Mouse (Mus musculus): Measurements from ENCODE around the gene Nipbl.
"Not testable (repeated sequence)": the region's sequence is repeated elsewhere in the genome, so short reads cannot be mapped to it uniquely, and the experiment has no call there.

The Nipbl gene

DNA sequence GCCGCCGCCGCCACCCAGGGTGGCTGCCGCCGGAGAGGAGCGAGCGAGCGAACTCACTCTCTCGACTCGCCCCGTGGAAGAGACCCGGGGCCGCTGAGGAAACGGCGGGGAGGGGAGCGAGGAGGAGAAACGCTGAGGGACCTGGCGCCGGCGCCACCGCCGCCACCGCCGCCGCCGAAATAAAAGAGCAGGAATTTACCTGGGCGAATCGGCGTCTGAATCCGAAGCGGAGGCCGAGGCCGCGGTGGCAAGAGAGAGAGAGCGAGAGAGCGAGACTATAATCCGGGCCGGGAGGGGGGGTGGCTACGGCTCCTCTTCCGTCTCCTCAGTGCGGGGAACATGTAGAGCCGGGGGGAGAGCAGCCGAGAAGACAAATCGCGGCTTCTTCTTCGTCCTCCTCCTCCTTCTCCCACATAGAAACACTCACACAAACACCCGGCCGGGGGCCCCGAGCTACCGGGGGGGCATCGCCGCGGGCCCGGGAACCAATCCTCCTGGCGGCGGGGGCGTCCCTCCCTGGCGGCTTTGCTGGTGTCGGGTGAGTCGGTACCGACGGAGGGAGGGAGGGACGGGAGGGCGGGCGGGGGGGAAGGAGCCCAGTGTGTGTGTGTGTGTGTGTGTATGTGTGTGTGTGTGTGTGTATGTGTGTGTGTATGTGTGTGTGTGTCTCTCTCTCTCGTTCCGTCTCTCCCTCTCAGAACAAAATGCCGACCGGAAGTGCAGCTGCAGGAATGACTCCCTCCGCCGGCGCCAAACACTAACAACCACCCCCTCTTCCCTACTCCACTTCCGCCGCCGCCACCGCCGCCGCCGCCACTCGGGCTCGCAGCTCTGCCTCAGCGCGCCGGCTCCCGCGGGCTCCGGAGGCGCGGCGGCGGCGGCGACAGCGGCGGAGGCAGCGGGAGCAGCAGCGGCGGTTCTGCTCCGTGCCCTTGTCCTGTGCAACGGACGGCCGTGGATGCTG, at the start of gene Nipbl:
Nipbl (minus strand) TSS at position 538 of the 964 bp plus-strand sequence.
- peak; percentile 95 for DNase-seq

DNA sequence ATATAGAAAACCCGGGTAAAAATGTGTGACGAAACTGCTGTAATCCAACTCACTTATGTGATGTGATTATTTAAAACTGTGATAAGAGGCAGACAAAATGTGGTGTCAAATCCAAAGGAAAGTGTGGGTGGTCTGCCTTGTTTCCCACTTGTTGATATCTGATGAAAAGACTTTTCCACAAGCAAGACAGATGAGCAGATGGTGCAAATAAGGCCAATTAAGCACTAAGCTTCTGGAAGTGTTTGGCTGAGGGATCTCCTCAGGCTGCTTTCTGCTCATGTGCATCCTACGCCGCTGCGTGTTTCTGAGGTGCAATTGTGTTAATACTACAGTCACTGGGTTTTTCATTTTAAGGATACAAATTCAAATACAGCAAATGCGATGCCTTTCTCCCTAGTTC, 41.0 kb upstream of the Nipbl start:
- DNase-seq, result no peak

DNA sequence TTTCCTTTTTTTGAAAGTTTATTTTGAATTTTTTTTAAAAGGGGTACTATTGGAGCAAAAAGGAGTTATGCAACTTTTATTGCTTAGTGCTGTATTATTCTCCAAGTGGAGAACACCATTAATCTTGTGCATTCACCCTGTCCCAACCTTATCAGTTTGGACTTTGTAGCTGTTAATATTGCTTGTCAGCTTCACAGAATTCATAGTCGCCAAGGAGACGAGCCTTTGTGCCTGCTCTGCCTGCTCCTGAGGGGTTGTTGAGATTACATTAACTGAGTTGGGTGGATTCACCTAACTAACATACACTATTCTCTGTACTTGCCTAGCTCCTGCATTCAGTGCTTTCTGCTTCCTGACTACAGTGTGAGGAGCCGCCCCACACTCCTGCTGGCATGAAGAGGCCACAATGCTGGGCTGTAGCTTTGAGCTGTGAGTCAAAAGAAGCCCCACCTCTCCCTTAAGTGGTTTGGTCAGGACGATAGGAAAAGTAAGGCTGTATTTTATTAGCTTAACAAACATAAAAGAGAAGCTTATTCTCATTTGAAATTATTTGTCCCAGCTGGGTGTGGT, 24.8 kb upstream of the Nipbl start:
- no peak for DNase-seq

DNA sequence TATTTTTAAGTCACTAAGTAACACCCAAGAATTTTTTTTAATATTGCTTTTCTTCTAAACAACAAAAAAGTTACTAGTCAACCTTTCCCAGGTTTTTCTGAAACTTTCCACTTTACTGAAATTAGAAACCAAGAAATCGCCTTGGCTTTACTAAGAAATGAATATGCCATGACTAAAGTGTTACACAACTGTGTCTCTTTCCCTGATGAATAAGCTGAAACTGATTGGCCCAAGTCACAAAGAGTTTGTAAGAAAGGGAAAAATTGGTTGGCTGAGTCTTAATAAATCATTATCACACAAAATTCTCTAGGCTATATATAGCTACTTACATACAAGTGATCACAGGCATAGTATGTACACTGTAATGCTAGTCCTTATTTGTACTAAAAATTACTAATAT, 19.3 kb upstream of the Nipbl start:
- no peak for DNase-seq

DNA sequence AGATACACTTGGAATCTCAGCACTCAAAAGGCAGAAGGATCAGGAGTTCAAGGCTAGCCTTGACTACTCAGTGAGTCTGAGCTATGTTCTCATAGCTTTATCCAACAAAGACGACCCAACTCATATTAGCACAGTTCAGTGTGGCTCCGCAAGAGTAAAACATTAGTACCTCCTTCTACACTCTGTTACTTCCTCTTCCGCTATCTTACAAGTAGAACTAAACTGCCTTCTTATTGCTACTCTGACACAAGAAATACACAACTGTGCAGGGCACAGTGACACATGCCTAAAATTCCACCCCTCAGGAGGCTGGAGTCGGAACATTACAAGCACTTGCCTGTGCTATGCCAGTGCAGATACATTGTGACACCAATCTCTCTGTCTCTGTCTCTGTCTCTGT, 18.5 kb upstream of the Nipbl start:
- DNase-seq, result no peak

DNA sequence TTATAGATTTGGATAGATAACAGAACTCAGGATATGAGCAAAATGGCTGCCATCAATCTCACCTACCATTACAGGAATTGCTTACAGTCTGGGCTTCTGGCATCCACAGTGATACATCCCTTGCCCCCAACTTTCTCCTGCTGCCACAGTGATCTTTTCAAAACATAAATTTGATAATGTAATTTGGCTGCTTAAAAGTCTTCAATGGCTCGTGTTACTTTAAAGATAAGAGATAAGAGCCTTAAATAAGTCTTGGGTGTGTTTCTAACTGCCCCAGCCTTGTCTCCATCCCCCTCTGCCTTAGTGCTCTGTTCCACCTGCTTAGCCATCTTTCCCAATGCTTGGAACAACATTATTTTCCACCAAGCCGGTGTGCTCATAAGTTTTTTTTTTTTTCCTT, 16.6 kb upstream of the Nipbl start:
- no peak for DNase-seq

DNA sequence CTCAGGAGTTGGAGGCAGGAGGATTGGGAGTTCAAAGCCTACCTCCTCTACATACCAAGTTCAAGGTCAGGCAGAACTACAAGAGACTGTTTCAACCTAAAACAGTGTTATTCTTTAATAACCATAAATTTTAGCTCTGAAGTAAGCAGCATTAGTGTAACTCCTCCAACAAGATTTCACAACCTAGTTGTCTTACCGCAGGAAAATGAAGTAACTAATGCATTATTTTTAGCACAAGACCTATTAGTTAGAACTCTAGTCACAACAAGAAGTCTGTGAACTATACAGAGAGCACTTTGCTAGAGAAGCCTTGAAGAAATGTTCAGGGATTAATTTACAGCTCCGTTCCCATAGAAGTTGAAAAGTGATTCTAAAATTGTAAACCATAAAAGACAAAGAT, 15.7 kb upstream of the Nipbl start:
- DNase-seq, result no peak

DNA sequence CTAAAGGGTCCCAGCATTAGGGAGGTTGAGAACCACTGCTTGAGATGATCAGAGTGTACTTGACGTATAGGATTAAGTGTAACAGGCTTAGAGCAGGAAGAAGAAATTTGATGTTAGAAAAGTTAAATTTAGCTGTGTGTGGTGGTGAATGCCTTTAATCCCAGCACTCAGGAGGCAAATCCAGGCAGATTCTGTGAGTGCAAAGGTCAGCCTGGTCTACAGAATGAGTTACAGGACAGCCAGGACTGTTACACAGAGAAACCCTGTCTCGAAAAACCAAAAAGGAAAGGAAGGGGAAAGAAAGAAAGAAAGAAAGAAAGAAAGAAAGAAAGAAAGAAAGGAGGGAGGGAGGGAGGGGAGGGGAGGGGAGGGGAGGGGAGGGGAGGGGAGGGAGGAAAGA, 12.0 kb upstream of the Nipbl start:
- DNase-seq, result not testable (repeated sequence)

DNA sequence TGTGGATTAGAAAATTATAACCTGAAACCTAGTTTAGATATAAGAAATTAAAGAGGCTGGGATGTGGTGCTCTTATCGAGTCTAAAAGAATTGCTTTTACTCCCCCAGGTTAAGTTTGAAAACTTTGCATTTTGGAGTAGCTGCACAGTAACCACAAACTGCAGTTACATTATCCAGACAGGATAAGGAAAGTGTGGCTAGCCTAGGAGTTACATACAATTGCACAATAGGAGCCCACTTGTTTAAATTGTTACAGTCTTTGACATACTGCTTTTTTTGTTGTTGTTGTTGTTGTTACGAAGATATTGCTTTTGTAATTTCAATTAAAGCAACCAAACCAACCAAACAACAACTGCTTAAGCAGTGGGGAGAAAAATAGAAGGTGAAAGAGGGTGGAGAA, 11.2 kb upstream of the Nipbl start:
- DNase-seq, result no peak

DNA sequence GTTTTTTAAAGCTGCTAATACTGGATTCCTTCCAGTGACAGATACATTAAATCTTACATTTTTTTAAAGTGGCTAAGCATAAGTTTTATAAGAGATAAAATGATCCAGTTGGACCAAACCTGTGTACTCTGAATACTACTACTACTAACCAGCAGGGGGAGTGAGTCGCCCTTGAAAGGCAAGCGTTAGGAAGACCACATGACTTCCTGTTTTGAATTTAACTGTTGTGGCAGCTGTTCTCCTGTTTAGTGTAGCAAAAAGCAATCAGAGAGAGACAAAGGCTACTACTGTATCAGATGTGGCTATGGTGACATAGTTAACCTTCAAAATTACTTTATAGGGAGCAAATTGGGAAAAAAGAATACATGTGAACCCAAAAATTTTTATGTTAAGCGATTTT, 6.8 kb upstream of the Nipbl start:
- DNase-seq, result peak; percentile 74

DNA sequence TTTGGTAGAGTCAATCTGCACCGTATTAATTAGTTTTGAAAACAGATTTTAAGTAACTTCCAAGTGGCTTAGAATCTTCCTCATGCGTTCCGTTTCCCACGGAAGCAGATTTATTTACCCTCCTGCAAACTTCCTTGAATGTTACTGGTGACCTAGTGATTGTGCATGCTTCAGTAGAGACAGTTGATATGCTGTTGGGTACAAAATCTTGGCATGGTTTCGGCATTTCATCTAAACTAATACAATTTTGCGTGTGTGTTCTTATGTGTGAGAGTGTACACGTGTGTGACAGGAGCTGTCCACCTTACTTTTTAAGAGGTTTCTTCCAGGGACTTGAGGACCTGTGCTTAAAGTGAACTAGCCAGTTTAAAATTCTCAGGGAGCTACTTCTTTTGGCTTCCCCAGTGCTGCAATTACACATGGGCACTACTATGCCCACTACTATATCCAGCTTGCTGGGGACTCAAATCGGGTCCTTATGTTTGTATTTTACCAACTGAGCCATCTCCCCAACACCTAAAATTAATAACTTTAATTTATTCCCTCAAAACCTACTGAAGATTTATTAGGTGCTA, 3.0 kb upstream of the Nipbl start:
- no peak for DNase-seq

DNA sequence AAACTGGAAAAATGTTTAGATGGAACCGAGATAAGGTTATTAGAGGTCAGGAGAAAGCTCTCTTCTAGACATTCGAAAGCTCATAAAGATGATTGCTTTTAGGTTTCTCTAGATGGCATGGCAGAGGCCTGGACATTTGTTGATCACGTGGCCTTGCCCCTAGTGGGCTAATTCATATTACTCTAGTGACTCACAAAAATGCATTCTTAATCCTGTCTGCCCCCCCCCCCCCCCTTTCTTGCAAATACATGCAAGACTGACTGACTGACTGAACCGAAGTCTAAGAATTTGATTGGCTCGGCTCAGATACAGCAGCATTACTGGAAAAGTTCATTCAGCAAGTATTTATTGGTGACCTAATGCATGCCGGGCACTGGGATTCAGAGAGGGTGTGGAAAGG, 2.2 kb upstream of the Nipbl start:
- peak; percentile 69 for DNase-seq

DNA sequence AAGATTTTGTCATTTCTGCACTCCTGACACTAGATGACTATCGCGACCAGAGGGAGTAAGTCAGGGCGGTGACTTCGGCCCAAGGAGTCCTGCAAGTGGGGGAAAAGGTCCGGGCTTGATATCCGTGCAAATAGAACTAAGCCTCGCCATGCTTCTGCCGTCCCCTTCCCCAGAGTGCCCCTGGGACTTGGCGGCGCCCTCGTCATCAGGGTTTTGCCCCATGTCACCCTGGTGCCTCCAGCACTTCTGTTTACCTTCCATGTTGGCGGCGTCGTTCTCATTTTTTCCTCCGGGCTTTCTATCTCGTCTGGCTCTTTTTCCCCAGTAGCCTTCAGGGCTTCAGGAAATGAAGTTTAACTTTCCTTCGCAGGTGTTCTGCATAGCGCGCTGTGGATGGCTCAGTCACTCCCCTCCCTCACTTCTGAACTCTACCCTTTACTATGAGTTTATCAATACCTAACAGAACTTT, 1.7 kb upstream of the Nipbl start:
- DNase-seq, result peak; percentile 24

DNA sequence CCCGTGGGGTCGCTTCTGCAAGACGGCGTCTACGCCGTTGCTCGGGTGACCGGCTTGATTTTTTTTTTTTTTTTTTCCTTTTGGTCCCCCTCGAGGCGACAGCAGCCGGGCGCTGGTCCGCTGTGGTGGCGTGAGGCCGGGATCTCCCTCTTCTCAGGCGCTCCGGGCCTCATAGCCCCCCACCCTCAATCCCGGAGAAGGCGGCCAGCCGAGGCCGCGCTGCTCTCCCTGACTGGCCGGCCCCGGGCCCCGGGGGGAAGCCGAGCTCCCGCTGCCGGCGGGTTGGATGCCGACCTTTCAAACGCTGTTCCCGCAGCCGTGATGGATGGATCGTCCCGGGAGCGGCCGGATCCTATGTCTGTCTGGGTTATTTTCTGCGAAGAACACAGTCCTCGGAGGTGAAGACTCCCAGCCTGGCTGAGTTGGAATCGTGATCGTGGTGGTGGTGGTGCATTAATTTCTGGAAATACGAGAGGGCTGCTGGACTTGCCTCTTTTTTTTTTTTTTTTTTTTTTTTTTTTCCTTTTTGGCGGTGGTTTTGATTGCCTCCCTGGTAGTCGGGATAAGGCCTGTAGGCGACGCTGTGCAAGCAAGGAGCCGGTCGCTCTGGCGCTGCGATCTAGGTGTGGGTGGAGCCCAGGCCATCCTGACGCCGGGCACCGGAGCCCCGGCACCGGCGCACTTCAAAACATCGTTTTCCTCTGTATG, 781 bp upstream of the Nipbl start:
- peak; percentile 90 for DNase-seq

DNA sequence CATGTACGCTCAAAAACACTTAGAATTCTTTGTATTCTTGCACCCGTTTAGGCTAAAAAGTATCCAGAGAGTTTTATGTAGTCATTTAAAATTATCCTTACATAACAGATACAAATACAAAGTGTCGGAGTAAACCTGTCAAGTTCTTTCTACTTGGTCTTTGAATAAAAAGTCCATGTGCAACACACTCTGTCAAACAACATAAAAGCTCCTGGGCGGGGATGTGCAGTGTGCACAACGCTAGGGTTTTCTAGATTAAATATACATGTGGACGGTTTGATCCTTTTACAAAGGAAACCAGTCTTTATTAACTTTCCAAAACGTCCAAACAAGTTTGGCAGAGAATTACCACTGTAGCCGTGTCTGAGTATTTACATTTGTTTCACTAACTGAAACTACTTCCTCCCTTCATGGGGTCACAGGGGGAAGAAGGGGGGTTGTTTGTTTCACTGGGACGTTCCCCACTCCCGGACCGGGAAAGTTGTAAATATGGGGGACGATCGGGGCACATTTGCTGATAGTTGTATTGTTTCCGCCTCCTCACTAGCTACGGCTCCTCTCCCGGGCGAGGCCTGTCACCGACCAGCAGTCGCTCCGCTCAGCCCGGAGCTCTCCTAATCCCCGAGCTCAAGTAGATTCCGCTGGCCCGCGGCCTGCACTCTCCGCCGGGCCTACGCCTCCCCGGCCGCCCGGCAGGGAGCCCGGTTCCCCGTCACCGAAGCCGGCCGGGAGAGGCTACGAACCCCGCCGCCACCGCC, 916 bp downstream of the Nipbl start:
- peak; percentile 75 for DNase-seq

DNA sequence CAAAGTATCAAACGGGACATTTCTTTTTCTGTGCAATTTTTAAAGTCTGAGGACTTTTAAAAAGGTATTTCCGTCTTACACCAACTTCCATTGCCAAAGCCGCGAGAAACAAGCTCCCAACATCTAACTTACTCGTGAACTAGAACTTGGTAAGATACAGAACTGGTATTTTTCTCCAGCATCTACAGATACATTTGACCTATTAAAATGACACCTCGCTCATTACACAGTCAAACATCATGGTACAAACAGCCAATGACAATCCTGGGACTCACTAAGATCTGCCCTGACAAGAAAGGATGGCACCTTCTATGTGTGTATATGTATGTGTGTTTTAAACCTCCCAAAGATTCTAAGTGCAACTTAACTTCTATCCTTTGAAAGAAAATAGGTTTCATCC, 1.5 kb downstream of the Nipbl start:
- DNase-seq, result no peak

DNA sequence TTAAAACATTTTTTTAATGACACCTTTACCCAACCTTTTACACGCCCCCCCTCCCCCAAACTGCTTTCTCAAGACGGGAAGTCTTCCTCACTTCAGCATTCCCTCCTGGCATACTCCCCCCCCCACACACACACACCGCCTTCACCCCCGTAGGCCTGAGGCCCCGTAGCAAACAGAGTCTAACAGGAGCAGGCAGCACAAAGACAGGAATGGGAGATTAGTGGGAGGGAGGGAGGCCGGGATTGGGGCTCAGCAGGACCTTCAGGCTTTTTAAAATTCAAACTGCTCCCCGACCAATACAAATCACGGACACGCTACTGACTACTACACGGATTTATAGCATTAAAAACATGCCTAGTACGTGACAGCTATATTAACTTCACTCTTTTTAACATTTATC, 2.1 kb downstream of the Nipbl start:
- DNase-seq, result no peak

DNA sequence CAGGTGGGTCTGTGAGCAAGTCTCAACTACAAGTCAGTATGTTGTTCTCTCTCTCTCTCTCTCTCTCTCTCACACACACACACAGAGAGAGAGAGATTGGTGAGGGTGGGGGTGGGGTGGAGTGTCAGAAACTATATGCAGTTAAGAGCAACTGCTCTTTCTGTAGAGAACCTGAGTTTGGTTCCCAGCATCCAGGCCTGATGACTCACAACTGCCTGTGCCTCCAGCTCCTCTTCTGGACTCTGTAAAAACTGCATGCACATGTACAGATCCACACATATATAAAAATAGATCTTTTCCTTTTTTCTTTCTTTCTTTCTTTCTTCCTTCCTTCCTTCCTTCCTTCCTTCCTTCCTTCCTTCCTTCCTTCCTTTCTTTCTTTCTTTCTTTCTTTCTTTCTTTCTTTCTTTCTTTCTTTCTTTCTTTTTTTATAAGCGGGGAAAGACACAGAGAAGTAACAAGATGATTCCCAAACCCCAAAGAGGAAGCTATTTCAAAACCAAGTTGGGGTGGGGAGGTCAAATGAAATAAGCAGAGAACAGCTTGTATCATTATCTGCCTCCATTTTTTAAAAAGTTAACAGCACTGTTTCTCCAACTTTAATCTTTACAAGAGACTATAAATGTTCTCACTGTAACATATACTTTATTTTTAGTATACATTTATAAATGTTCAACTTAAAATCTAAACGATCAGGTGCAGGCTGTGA, 10.9 kb downstream of the Nipbl start:
- DNase-seq, result no peak

DNA sequence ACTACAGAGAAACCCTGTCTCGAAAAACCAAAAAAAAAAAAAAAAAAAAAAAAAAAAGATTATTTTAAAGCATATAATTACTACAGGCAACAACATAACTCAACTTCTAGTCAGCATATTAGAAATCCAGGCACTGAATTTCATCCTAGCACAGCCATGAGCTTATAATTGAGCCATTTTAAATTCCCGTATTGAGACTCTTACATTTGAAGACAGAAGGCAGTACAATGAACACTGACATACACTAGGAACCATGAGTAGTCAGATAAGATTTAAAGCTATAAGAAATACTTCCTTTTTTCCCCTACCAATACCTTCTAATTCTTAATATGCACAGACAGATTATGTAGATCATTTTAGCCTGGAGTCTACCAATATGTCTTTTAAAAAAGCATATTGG, 11.7 kb downstream of the Nipbl start:
- no peak for DNase-seq

DNA sequence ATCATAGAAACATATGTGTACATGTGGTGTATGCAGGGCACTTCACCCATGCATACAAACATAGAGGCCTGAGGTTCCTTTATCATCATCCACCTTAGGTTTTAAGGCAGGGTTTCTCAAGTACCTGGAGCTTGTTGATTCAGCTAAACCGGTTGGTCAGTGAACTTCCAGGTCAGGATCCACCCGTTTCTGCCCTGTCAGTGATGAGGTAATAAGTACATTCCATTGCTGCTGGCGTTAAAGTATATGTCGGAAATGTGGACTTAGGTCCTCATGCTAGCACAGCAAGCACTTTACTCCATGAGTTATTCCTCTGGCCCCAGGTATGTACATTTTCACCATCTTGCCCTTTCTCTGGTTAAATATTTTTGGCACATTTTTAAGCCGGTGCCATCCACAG, 14.8 kb downstream of the Nipbl start:
- DNase-seq, result no peak

DNA sequence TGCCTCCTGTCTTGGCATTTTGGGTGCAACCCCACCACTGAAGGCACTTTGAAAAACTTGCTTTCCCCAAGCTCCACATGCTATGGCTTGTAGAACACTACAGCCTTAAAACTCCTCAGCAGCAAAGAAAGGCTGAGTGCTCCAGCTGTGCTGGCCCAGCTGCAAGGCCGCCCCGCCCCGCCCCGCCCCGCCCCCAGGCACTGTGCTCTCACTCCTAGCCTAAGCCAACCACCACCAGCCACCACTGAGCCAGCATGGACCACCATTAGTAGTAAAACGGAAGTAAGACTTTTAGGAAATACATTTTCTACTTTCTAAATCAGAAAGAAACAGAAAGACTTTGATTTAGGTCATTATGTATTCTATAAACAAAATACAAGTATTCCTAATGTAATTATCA, 23.4 kb downstream of the Nipbl start:
- DNase-seq, result no peak

Data from lung, postnatal 10 days (tissue).